Mouse (Mus musculus): ENCODE data around the gene Pkmyt1. TPM values are rescaled to one million over a fixed set of nuclear protein-coding genes. Genes with fewer than 3 reads are reported as not detected.

The Pkmyt1 gene
- polyA plus RNA-seq (2014; fragmentation: Nextera tagmentation; extraction: Ambion mirVana) = 68.4 and 79.0 TPM in 2 replicates

GRCm38 (mm10) chr17:23725999-23726757, at the start of gene Pkmyt1:
TSS of gene Pkmyt1 (plus strand) at chr17:23726336.
- peak within 1 kb of the TSS; percentile 71 for H3K4me2 ChIP-seq
- no peak for TF ChIP-seq CTCF (IDR thresholded peaks at IDR 0.05; ENCODE audit: low read depth)
- H3K4me1 ChIP-seq (ENCODE audit: insufficient read depth) = no peaks in the 10 kb centered on the region
- ATAC-seq (ENCODE audit: insufficient read depth) = peak; percentile 93
- WGBS = 1% methylated on average over 71 of the region's 73 CpGs
- no peaks in the 10 kb centered on the region for H3K9me3 ChIP-seq (ENCODE audit: low read depth, low read length)
- DNase-seq = peak; percentile 99
- peak within 1 kb of the TSS; percentile 77 for H3K4me3 ChIP-seq (ENCODE audit: low read depth, low read length)
- H3K9ac ChIP-seq = peak within 1 kb of the TSS; percentile 74
- H3K27me3 ChIP-seq (ENCODE audit: insufficient read depth, low read length) = no peaks in the 10 kb centered on the region
- no peaks in the 10 kb centered on the region for H3K36me3 ChIP-seq (ENCODE audit: insufficient read depth)
- peak within 1 kb of the TSS; percentile 93 for H3K27ac ChIP-seq (ENCODE audit: low read depth)

- peak overlapping the region; percentile 96 for H3K4me2 ChIP-seq
- no peaks in the 10 kb centered on the region for H3K9me3 ChIP-seq (ENCODE audit: low read depth, low read length)
- H3K27ac ChIP-seq (ENCODE audit: low read depth) = peak overlapping the region; percentile 82
- peaks cover 6% of the 10 kb centered on the region; the same call in 1 of the 2 replicates for H3K4me1 ChIP-seq (ENCODE audit: insufficient read depth)
- DNase-seq (no peak), ATAC-seq (ENCODE audit: insufficient read depth) (no peak)
- 0 out of 2 replicates have a peak, but pooled peaks cover 7% of the 10 kb centered on the region for H3K36me3 ChIP-seq (ENCODE audit: insufficient read depth)
- WGBS = under 1% methylated on average over 37 of the region's 37 CpGs
- peak overlapping the region; percentile 64 for H3K9ac ChIP-seq
- H3K4me3 ChIP-seq (ENCODE audit: low read depth, low read length) = peak overlapping the region; percentile 58
- peaks cover 33% of the 10 kb centered on the region for H3K27me3 ChIP-seq (ENCODE audit: insufficient read depth, low read length)
- no peak for TF ChIP-seq CTCF (IDR thresholded peaks at IDR 0.05; ENCODE audit: low read depth)
These were observed 49.6 kb upstream of the Pkmyt1 start for GRCm38 (mm10) chr17:23676473-23677031.

DNA sequence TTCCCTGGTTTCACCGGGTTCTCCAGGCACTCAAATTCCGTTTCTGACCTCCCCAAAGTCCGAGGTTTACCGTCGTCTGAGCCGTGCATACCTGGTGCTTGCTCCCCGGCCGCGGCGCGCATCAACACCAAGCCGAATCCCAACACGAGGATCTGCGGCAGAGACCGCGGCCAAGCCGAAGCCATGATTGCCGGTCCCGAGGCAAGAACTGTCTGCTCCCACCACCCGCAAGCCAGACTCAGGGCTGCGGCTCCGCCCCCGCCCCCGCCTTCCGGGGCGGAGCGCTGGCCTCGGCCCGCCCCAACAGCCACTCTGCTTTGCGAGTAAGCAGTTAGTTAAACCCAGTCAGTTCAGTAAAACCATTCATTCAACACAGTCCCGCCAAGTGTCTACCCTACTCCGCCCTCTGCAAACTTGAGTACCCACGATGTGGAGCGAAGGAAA, 48.9 kb upstream of the Pkmyt1 start, which contains the start of gene Tnfrsf12a:
Tnfrsf12a (minus strand) TSS at position 233 of the 444 bp plus-strand sequence.
- Histone ChIP-seq H3K4me1 (ENCODE audit: insufficient read depth) (peaks cover 9% of the 10 kb centered on the region; the same call in 1 of the 2 replicates), H3K9ac (peak within 1 kb of the TSS; percentile 64), H3K9me3 (ENCODE audit: low read depth, low read length) (no peaks in the 10 kb centered on the region), H3K4me3 (ENCODE audit: low read depth, low read length) (peak within 1 kb of the TSS; percentile 58), H3K4me2 (peak within 1 kb of the TSS; percentile 96), H3K27ac (ENCODE audit: low read depth) (peak within 1 kb of the TSS; percentile 82), H3K27me3 (ENCODE audit: insufficient read depth, low read length) (peaks cover 40% of the 10 kb centered on the region), H3K36me3 (ENCODE audit: insufficient read depth) (0 out of 2 replicates have a peak, but pooled peaks cover 7% of the 10 kb centered on the region)
- no peak for TF ChIP-seq CTCF (IDR thresholded peaks at IDR 0.05; ENCODE audit: low read depth)
- DNase-seq (peak; percentile 93), ATAC-seq (ENCODE audit: insufficient read depth) (peak; percentile 39)
- WGBS = under 1% methylated on average over 34 of the region's 34 CpGs

GRCm38 (mm10) chr17:23679127-23679835, 46.9 kb upstream of the Pkmyt1 start, which contains the start of gene Cldn6:
TSS of gene Cldn6 (plus strand) at chr17:23679249.
- Histone ChIP-seq H3K36me3 (ENCODE audit: insufficient read depth) (0 out of 2 replicates have a peak, but pooled peaks cover 7% of the 10 kb centered on the region), H3K9me3 (ENCODE audit: low read depth, low read length) (no peaks in the 10 kb centered on the region), H3K27me3 (ENCODE audit: insufficient read depth, low read length) (peaks cover 57% of the 10 kb centered on the region), H3K4me3 (ENCODE audit: low read depth, low read length) (peak within 1 kb of the TSS; percentile 38), H3K4me2 (peak within 1 kb of the TSS; percentile 59), H3K27ac (ENCODE audit: low read depth) (peak within 1 kb of the TSS; percentile 81), H3K4me1 (ENCODE audit: insufficient read depth) (peaks cover 9% of the 10 kb centered on the region; the same call in 1 of the 2 replicates), H3K9ac (peak within 1 kb of the TSS; percentile 38)
- peak; percentile 69 for DNase-seq
- 2% methylated on average over 38 of the region's 38 CpGs for WGBS
- TF ChIP-seq CTCF (IDR thresholded peaks at IDR 0.05; ENCODE audit: low read depth) = no peak
- no peak for ATAC-seq (ENCODE audit: insufficient read depth)

- peaks cover 58% of the 10 kb centered on the region for H3K27me3 ChIP-seq (ENCODE audit: insufficient read depth, low read length)
- peak overlapping the region; percentile 38 for H3K9ac ChIP-seq
- H3K27ac ChIP-seq (ENCODE audit: low read depth) = no peak overlapping the region
- no peak for DNase-seq
- 0 out of 2 replicates have a peak, but pooled peaks cover 3% of the 10 kb centered on the region for H3K36me3 ChIP-seq (ENCODE audit: insufficient read depth)
- no peak for TF ChIP-seq CTCF (IDR thresholded peaks at IDR 0.05; ENCODE audit: low read depth)
- H3K4me1 ChIP-seq (ENCODE audit: insufficient read depth) = peaks cover 3% of the 10 kb centered on the region; the same call in 1 of the 2 replicates
- peak overlapping the region; percentile 38 for H3K4me3 ChIP-seq (ENCODE audit: low read depth, low read length)
- H3K9me3 ChIP-seq (ENCODE audit: low read depth, low read length) = no peaks in the 10 kb centered on the region
- ATAC-seq (ENCODE audit: insufficient read depth) = no peak
- peak overlapping the region; percentile 59 for H3K4me2 ChIP-seq
- WGBS = 48% methylated on average over 9 of the region's 9 CpGs
These were observed 45.8 kb upstream of the Pkmyt1 start for GRCm38 (mm10) chr17:23680336-23680735.

GRCm38 (mm10) chr17:23681086-23681485, 45.0 kb upstream of the Pkmyt1 start:
- DNase-seq (no peak), ATAC-seq (ENCODE audit: insufficient read depth) (no peak)
- 53% methylated on average over 10 of the region's 10 CpGs for WGBS
- Histone ChIP-seq H3K4me3 (ENCODE audit: low read depth, low read length) (peak overlapping the region; percentile 38), H3K9ac (no peak overlapping the region; the same call in 1 of the 2 replicates), H3K9me3 (ENCODE audit: low read depth, low read length) (no peaks in the 10 kb centered on the region), H3K27ac (ENCODE audit: low read depth) (no peak overlapping the region), H3K36me3 (ENCODE audit: insufficient read depth) (0 out of 2 replicates have a peak, but pooled peaks cover 3% of the 10 kb centered on the region), H3K4me2 (peak overlapping the region; percentile 59), H3K27me3 (ENCODE audit: insufficient read depth, low read length) (peaks cover 58% of the 10 kb centered on the region), H3K4me1 (ENCODE audit: insufficient read depth) (peaks cover 3% of the 10 kb centered on the region; the same call in 1 of the 2 replicates)
- no peak for TF ChIP-seq CTCF (IDR thresholded peaks at IDR 0.05; ENCODE audit: low read depth)
